Comparison of ENCODE assay signal across 8 mouse cellular contexts in genomic region chr16:93543704-93544103, GRCm38 (mm10).
DNase-seq lines count a peak whose midpoint lies in the region; ATAC-seq and TF ChIP-seq lines count a peak whose summit lies in the region.

No protein-coding gene starts in this region.

- ATAC-seq in embryonic facial prominence, embryonic 13.5 days (ENCODE audit: insufficient number of reproducible peaks, insufficient read depth, low FRiP score, low TSS enrichment, low read depth) = peak; percentile 54; the same call in 1 of the 2 replicates
- ATAC-seq in hematopoietic stem cell, adult 5-6 weeks (replicated peaks in 1 of 2; ENCODE audit: insufficient read depth in 1 of 2, low FRiP score in 2 of 2, low TSS enrichment in 1 of 2, low read depth in 1 of 2, poor library complexity in 2 of 2, severe bottlenecking in 2 of 2) = peak; percentile 72 to 86; a peak in 3 of 4 replicates

- H3K9ac ChIP-seq in embryonic facial prominence, embryonic 13.5 days = no peak overlapping the region

- DNase-seq in gastrocnemius, adult 2 months = peak; percentile 32
- DNase-seq in gastrocnemius, postnatal 25 days = no peak
- peak; percentile 8 to 54 for DNase-seq in adrenal gland, postnatal 36 days
- peak; percentile 81 for DNase-seq in layer of hippocampus, adult 9-11 months
- DNase-seq in lung, postnatal 25 days (ENCODE audit: low spot score) = peak; percentile 73
- DNase-seq in right cerebral cortex, postnatal 14 days = peak; percentile 37

- H3K4me3 ChIP-seq in gastrocnemius, adult 2 months = no peak overlapping the region
- H3K4me3 ChIP-seq in embryonic facial prominence, embryonic 13.5 days = no peak overlapping the region

- TF ChIP-seq CTCF in gastrocnemius, adult 2 months (IDR thresholded peaks at IDR 0.05) = peak; percentile 81

- H3K27me3 ChIP-seq in embryonic facial prominence, embryonic 13.5 days = peaks cover 7% of the 10 kb centered on the region; the same call in 1 of the 2 replicates

- H3K9me3 ChIP-seq in embryonic facial prominence, embryonic 13.5 days = no peaks in the 10 kb centered on the region

- intact Hi-C loops in gastrocnemius, adult 2 months (cut with DNase I) = loop anchor here (5.0 to 10.0 kb wide), 2 partner anchors 849 to 1021 kb away; no protein-coding TSS in a partner anchor

- no peak overlapping the region for H3K4me2 ChIP-seq in embryonic facial prominence, embryonic 13.5 days

- peaks cover 33% of the 10 kb centered on the region for H3K4me1 ChIP-seq in embryonic facial prominence, embryonic 13.5 days

- H3K27ac ChIP-seq in gastrocnemius, adult 2 months = no peak overlapping the region
- no peak overlapping the region for H3K27ac ChIP-seq in embryonic facial prominence, embryonic 13.5 days

- 2% methylated on average over 8 of the region's 8 CpGs for WGBS in embryonic facial prominence, embryonic 13.5 days

- no peaks in the 10 kb centered on the region for H3K36me3 ChIP-seq in embryonic facial prominence, embryonic 13.5 days
